Mouse (Mus musculus): ENCODE data around the gene Tfr2. TPM values are rescaled to one million over a fixed set of nuclear protein-coding genes. Genes with fewer than 3 reads are reported as not detected.

Tfr2 gene
- polyA plus RNA-seq, 1 experiment from 2014 or later, result 0.35 TPM

DNA sequence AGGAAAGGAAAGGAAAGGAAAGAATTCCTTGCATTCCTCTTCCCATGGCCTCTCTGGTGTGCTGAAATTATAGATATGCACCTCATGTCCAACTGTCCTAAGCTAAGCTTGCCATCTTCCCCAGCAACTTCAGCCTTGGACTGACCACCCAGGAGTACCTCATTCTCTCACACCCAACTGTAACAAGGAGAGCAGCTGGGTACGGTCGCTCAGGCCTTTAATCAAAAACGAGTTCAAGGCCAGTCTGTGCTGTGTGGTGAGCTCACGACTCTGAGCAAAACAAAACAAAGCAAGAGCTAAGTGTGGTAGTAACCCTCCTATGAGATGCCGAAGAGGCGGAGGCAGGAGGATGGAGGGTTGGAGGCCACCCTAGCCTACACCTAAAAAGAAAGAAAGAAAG, 28.6 kb upstream of the Tfr2 start:
- no peak overlapping the region for H3K27ac ChIP-seq
- H3K36me3 ChIP-seq, result no peaks in the 10 kb centered on the region
- H3K4me3 ChIP-seq, result no peak overlapping the region
- H3K9ac ChIP-seq, result no peak overlapping the region
- H3K4me1 ChIP-seq, result 0 out of 2 replicates have a peak, but pooled peaks cover 3% of the 10 kb centered on the region
- no peak for ATAC-seq (ENCODE audit: insufficient number of reproducible peaks, insufficient read depth, low FRiP score, low TSS enrichment, low read depth)
- no peaks in the 10 kb centered on the region for H3K9me3 ChIP-seq
- WGBS, result 74% methylated on average over 6 of the region's 6 CpGs
- H3K4me2 ChIP-seq, result no peak overlapping the region
- no peaks in the 10 kb centered on the region for H3K27me3 ChIP-seq

DNA sequence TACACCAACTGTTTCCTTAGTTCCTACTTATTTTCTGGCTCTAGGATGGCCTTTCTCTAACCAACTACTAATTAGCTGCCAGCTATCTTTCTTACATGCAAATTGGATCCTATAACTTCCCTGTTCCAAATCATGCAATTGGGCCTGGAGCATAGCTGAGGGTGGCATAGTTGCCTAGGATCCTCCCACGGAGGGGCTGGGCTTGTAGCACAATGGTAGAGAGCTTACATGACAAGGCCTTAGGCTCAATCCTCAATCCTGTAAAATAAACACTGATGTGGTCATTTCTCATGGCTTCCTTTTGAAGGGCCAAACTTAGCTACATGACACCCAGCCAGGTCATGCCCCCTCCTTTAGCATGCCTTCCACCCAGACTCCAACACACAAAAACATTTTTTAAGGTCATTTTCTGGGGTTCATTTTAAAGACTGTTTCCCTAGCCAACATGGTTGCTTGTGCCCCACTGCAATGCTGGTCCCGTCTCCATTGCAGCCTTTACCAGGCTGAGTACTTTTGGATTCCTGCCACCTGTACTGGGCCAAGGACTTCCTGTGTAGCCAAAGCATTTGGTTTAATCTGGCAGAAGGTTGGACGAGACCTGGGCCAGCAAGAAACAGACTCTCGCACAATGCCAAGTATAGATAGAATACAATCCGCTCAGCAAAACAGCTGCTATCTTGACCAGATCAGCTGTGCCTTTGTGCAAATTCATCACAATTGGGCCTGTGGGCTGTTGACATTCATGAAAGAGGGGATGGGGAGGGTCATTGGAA, 27.7 kb upstream of the Tfr2 start:
- no peak for ATAC-seq (ENCODE audit: insufficient number of reproducible peaks, insufficient read depth, low FRiP score, low TSS enrichment, low read depth)

DNA sequence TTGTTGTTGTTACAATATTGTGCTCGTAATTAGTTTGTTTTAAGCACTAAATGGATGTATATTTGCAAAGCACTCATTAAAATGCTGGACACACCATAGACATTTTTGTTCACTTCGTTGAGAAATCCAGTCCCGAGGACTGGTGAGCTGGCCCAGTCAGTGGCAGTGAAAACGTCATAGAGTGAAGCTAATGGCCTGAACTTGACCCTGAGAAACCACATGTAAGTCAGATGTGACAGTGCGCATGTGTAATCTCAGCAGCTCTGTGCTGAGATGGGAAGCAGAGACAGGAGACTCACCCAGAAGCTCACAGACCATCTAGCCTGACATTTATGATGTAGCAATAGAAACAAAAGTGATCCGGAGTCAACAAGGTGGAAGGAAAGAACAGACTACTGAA, 24.7 kb upstream of the Tfr2 start:
- Histone ChIP-seq H3K4me2 (no peak overlapping the region), H3K36me3 (no peaks in the 10 kb centered on the region), H3K4me3 (no peak overlapping the region), H3K9me3 (no peaks in the 10 kb centered on the region), H3K9ac (no peak overlapping the region), H3K4me1 (no peaks in the 10 kb centered on the region), H3K27me3 (no peaks in the 10 kb centered on the region), H3K27ac (no peak overlapping the region)
- ATAC-seq (ENCODE audit: insufficient number of reproducible peaks, insufficient read depth, low FRiP score, low TSS enrichment, low read depth), result no peak
- WGBS, result 64% methylated on average over 6 of the region's 6 CpGs

More for the DNA sequence above, 27.7 kb upstream of the Tfr2 start:
- no peak overlapping the region for H3K4me3 ChIP-seq
- H3K9ac ChIP-seq, result no peak overlapping the region
- H3K4me1 ChIP-seq, result 0 out of 2 replicates have a peak, but pooled peaks cover 3% of the 10 kb centered on the region
- H3K27me3 ChIP-seq, result no peaks in the 10 kb centered on the region
- WGBS, result 75% methylated on average over 5 of the region's 5 CpGs
- no peaks in the 10 kb centered on the region for H3K36me3 ChIP-seq
- no peak overlapping the region for H3K27ac ChIP-seq
- no peak overlapping the region for H3K4me2 ChIP-seq
- no peaks in the 10 kb centered on the region for H3K9me3 ChIP-seq

DNA sequence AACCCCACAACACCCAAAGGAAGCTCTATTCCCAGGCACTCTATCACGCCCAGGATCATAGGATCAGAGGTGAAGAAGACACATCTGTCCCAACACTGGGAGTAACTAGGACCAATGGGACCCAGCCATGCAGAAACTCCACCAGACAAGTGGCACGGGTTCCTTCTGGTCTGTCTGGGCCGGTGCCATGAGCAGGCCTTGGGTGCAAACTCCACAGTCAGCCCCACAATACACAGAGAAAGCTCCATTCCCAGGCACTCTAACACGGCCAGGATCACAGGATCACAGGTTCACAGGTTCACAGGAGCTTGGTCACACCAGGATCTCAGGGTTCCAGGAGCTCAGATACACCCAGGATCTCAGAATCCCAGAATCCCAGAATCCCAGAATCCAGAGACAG, 24.0 kb upstream of the Tfr2 start:
- Histone ChIP-seq H3K9ac (no peak overlapping the region), H3K4me3 (no peak overlapping the region), H3K27me3 (no peaks in the 10 kb centered on the region), H3K27ac (no peak overlapping the region), H3K36me3 (no peaks in the 10 kb centered on the region), H3K4me2 (no peak overlapping the region), H3K4me1 (no peaks in the 10 kb centered on the region), H3K9me3 (no peaks in the 10 kb centered on the region)
- 72% methylated on average over 4 of the region's 4 CpGs for WGBS
- no peak for ATAC-seq (ENCODE audit: insufficient number of reproducible peaks, insufficient read depth, low FRiP score, low TSS enrichment, low read depth)

DNA sequence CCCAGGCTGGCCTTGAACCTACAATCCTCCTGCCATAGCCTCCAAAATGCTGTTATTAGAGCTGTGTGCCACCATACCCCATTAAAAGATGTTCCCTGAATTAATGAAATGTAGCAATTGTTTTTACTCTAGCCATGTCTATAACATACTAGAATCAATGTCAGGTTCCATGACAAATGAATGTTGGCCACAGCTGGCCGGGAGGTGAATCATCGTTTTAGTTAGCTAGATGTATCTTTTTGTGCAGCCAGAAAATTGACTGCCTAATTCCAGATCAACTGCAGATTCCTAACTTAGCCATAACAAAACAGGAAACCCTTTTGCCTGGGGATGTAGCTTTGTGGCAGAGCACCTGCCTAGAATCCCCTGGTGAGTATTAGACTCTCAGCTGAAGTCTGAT, 19.8 kb upstream of the Tfr2 start:
- H3K4me1 ChIP-seq, result peaks cover 7% of the 10 kb centered on the region; the same call in 1 of the 2 replicates
- H3K9me3 ChIP-seq, result no peaks in the 10 kb centered on the region
- WGBS, result 83% methylated on average over 2 of the region's 2 CpGs
- no peak overlapping the region for H3K4me2 ChIP-seq
- no peak overlapping the region for H3K4me3 ChIP-seq
- H3K36me3 ChIP-seq, result no peaks in the 10 kb centered on the region
- H3K27me3 ChIP-seq, result peaks cover 16% of the 10 kb centered on the region
- no peak for ATAC-seq (ENCODE audit: insufficient number of reproducible peaks, insufficient read depth, low FRiP score, low TSS enrichment, low read depth)
- no peak overlapping the region for H3K9ac ChIP-seq
- no peak overlapping the region for H3K27ac ChIP-seq

DNA sequence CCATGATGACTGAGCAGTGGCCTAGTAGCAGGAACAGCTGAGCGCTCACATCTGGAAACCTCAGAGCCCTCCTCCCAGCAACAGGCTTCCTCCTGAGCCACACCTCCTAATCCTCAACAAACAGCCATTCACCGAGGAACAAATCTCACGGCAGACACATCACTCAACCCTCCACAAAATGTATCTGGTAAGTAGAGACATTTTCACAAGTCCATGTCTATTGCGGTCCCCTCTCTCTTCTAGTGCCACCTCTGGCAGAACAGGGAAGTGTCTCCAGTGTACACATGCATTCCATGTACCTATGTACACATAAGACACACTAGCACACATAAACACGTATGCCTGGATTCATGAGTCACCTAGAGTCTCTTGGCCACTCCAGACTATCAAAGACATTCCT, 18.5 kb upstream of the Tfr2 start:
- Histone ChIP-seq H3K9ac (no peak overlapping the region), H3K27ac (no peak overlapping the region), H3K4me1 (peaks cover 7% of the 10 kb centered on the region; the same call in 1 of the 2 replicates), H3K9me3 (no peaks in the 10 kb centered on the region), H3K4me3 (no peak overlapping the region), H3K36me3 (no peaks in the 10 kb centered on the region), H3K27me3 (peaks cover 20% of the 10 kb centered on the region), H3K4me2 (no peak overlapping the region)
- 70% methylated on average over 5 of the region's 5 CpGs for WGBS
- ATAC-seq (ENCODE audit: insufficient number of reproducible peaks, insufficient read depth, low FRiP score, low TSS enrichment, low read depth), result no peak

DNA sequence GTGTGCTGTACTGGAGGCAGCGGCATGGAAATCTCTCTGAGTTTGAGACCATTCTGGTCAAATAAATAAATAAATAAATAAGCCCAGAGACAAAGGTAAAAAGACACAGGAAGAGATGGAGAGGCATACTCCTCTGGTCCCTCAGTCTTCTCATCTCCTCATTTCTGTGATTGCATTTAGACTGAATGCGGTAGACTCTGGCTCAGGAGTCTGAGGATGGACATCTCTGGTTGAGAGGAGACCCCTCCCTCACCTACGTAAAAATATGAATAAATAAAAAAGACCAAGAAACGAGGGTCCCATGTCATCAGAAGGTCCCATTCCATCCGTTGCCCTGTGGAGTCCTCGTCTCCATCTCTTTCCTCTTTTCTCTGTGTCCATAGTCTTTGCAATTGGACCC, 16.6 kb upstream of the Tfr2 start:
- no peak overlapping the region for H3K27ac ChIP-seq
- H3K4me3 ChIP-seq, result peak overlapping the region; percentile 31
- peaks cover 7% of the 10 kb centered on the region; the same call in 1 of the 2 replicates for H3K4me1 ChIP-seq
- no peaks in the 10 kb centered on the region for H3K9me3 ChIP-seq
- no peaks in the 10 kb centered on the region for H3K36me3 ChIP-seq
- 29% methylated on average over 6 of the region's 6 CpGs for WGBS
- no peak overlapping the region for H3K9ac ChIP-seq
- no peak for ATAC-seq (ENCODE audit: insufficient number of reproducible peaks, insufficient read depth, low FRiP score, low TSS enrichment, low read depth)
- H3K4me2 ChIP-seq, result peak overlapping the region; percentile 58
- peaks cover 20% of the 10 kb centered on the region for H3K27me3 ChIP-seq

DNA sequence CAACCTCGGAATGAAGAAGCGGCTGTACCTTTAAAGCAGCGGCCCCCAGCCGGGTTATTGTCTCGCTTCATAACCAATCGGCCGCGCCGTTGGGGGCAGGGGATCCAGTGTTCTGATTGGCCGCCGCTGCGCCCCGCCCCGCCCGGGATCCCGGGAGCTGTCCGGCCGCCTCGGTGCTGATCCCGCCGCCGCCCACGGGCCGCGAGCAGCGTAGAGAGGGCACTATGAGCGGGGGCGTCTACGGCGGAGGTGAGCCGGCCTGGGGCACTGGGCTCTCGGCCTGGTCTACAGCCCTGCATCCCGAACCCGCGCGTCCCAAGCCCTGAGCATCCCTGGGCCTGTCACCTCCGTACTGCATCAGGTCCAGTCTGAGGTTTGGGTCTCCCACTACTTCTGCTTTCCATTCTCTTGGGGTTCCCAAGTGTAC, 16.2 kb upstream of the Tfr2 start, which contains the start of gene Actl6b:
TSS of gene Actl6b (plus strand) at position 107 of the 427 bp plus-strand sequence.
- no peaks in the 10 kb centered on the region for H3K9me3 ChIP-seq
- WGBS, result under 1% methylated on average over 37 of the region's 37 CpGs
- H3K9ac ChIP-seq, result no peak within 1 kb of the TSS
- H3K4me2 ChIP-seq, result peak within 1 kb of the TSS; percentile 58
- no peaks in the 10 kb centered on the region for H3K36me3 ChIP-seq
- peak; percentile 76 for ATAC-seq (ENCODE audit: insufficient number of reproducible peaks, insufficient read depth, low FRiP score, low TSS enrichment, low read depth)
- H3K4me1 ChIP-seq, result peaks cover 7% of the 10 kb centered on the region; the same call in 1 of the 2 replicates
- no peak within 1 kb of the TSS for H3K27ac ChIP-seq
- peaks cover 20% of the 10 kb centered on the region for H3K27me3 ChIP-seq
- peak within 1 kb of the TSS; percentile 31 for H3K4me3 ChIP-seq

DNA sequence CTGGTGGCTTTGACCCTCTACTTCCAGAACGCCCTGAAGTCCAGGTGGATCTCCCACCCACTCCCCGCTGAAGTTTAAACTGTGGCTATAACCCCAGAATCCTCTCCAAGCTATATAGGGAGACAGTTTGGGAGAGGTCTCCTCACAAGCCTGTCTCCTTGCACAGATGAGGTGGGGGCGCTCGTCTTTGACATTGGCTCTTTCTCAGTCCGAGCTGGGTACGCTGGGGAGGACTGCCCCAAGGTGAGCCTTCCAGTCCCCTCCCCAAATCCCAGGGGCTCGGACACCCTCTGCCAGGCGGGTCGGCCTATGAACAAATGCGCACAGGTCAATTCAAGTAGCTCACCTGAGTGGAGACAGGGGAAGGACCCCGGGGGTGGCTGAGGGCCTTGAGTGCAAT, 15.7 kb upstream of the Tfr2 start:
- Histone ChIP-seq H3K27ac (no peak overlapping the region), H3K4me2 (0 out of 2 replicates have a peak overlapping the region, but pooled peaks have one; percentile 58), H3K9me3 (no peaks in the 10 kb centered on the region), H3K4me1 (peaks cover 7% of the 10 kb centered on the region; the same call in 1 of the 2 replicates), H3K36me3 (no peaks in the 10 kb centered on the region), H3K9ac (no peak overlapping the region), H3K4me3 (no peak overlapping the region), H3K27me3 (peaks cover 20% of the 10 kb centered on the region)
- ATAC-seq (ENCODE audit: insufficient number of reproducible peaks, insufficient read depth, low FRiP score, low TSS enrichment, low read depth), result no peak
- 49% methylated on average over 11 of the region's 11 CpGs for WGBS

DNA sequence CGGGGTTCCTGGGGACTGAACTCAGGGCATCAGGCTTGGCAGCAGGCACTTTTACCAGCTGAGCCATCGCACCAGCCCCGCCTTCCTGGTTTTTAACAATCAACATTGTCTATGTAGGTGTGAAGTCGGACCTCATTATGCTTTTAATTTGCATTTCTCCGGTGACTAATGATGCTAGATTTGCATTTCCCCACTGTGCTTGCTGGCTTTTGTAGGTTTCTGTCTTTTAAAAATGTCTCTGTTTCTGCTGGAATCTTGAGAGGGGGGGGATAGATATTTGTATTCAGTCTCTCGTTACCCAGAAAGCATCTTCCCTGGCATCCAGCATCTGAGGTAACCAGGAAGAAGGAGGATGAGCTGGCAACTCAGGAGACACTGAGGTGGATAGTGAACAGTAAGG, 8.1 kb upstream of the Tfr2 start:
- Histone ChIP-seq H3K27me3 (no peaks in the 10 kb centered on the region), H3K9me3 (no peaks in the 10 kb centered on the region), H3K4me2 (no peak overlapping the region), H3K36me3 (no peaks in the 10 kb centered on the region), H3K9ac (no peak overlapping the region), H3K4me1 (no peaks in the 10 kb centered on the region), H3K4me3 (no peak overlapping the region), H3K27ac (no peak overlapping the region)
- no peak for ATAC-seq (ENCODE audit: insufficient number of reproducible peaks, insufficient read depth, low FRiP score, low TSS enrichment, low read depth)
- 76% methylated on average over 6 of the region's 6 CpGs for WGBS

DNA sequence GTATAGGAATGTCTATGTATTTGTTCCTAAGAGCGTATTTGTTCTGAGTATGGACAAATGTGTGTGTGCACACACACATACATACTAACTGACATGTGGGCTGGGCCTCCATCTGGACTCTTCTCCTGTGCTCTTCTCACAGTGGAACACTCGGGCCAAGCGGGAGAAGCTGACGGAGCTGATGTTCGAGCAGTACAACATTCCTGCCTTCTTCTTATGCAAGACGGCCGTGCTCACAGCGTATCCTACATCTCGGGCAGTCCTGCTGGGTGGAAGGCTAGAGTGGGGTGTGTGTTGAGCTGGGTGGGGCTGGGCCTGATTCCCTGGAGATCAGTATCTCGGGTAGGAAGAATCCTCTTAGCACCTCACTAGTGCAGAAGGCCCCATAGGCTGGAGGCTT, 6.7 kb upstream of the Tfr2 start:
- Histone ChIP-seq H3K9ac (no peak overlapping the region), H3K36me3 (no peaks in the 10 kb centered on the region), H3K27me3 (no peaks in the 10 kb centered on the region), H3K4me1 (no peaks in the 10 kb centered on the region), H3K27ac (no peak overlapping the region), H3K9me3 (no peaks in the 10 kb centered on the region), H3K4me2 (no peak overlapping the region), H3K4me3 (no peak overlapping the region)
- WGBS, result 75% methylated on average over 10 of the region's 10 CpGs
- no peak for ATAC-seq (ENCODE audit: insufficient number of reproducible peaks, insufficient read depth, low FRiP score, low TSS enrichment, low read depth)

DNA sequence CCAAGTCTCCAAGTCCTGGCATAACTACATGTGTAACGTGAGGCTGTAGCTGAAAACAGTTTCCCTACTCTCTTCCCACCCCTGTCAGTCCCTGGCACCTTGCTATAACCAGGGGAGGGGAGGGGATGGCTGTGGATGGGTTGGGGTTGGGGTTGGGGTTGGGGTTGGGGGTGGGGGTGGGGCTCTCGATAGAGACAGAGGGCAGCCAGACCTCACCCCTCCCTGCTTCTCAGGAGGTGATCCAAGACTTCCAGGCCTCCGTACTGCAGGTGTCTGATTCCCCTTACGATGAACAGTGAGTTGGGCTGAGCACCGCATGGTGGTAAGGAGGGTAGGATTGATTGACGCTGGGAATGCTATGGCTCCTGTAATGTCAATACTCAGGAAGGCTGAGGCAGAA, 3.9 kb upstream of the Tfr2 start:
- Histone ChIP-seq H3K4me2 (no peak overlapping the region), H3K4me3 (no peak overlapping the region), H3K4me1 (peaks cover 4% of the 10 kb centered on the region; the same call in 1 of the 2 replicates), H3K27me3 (no peaks in the 10 kb centered on the region), H3K9ac (no peak overlapping the region), H3K9me3 (no peaks in the 10 kb centered on the region), H3K36me3 (no peaks in the 10 kb centered on the region), H3K27ac (no peak overlapping the region)
- ATAC-seq (ENCODE audit: insufficient number of reproducible peaks, insufficient read depth, low FRiP score, low TSS enrichment, low read depth), result no peak
- WGBS, result 65% methylated on average over 6 of the region's 6 CpGs
